Mouse (Mus musculus) left cerebral cortex, adult 9 months (tissue): ENCODE measurements at regions not wholly inside any gene's neighbourhood (a gene's known extent, or its start where the extent isn't known, plus 50 kb on each side); places are given as distances from the start of the nearest gene placed in this dataset.
"Not testable (repeated sequence)": the region's sequence is repeated elsewhere in the genome, so short reads cannot be mapped to it uniquely, and the experiment has no call there.

Experiments used
- DNase-seq, 2 experiments: peaks; one replicate each; pipeline ENCODE4 v3.0.0; 2022; ENCODE audit warnings: low spot score in 2 of 2

DNA sequence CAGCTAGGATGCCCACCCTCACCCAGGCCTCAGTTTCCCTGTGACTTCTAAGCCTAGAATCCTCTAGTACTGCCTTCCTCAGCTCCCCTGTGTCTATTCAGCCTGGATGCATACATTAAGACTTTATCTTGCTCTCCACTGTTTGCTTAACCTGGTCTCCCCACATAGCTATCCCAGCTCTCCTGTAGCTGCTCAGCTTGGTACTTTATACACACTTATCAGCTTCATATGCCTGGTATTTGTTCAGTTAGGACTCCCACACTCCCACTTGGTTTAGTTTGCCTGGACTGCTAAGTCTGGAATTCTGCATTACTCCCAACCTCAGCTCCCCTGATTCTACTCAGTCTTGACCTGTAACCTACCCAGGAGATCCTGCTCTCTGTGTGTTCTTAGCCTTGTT, 147.7 kb downstream of the Tmem121 start:
- no peak for DNase-seq

DNA sequence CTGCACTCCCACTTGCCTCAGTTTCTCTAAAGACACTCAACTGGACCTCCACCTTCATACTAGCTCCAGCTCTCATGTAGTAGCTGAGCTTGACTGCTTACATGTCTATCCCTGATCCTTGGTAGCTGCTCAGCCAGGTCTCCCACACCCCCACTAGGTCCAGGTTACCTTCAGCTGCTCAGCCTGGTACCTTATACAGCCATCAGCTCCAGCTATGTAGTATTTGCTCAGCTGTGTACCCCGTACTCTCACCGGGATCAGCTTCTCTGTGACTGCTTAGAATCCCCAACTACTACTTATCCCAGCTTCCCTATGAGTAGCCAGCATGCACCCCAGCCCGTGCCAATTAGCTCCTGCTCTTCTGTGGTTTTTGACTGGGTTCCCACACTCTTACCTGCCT, 148.1 kb downstream of the Tmem121 start:
- not testable (repeated sequence) for DNase-seq

DNA sequence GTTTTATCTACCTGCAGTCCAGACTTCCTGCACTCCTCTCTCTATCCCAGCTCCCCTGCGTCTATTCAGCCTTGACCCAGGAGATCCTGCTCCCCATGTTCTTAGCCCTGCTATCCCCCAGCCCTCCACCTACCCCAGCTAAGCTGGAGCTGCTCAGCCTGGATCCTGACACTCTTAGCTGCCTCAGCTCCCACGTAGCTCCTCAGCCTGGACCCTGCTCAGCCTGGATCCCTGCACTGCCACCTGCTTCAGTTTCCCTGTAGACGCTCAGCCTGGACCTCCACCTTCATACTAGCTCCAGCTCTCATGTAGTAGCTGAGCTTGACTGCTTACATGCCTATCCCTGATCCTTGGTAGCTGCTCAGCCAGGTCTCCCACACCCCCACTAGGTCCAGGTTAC, 151.5 kb downstream of the Tmem121 start:
- no peak for DNase-seq

DNA sequence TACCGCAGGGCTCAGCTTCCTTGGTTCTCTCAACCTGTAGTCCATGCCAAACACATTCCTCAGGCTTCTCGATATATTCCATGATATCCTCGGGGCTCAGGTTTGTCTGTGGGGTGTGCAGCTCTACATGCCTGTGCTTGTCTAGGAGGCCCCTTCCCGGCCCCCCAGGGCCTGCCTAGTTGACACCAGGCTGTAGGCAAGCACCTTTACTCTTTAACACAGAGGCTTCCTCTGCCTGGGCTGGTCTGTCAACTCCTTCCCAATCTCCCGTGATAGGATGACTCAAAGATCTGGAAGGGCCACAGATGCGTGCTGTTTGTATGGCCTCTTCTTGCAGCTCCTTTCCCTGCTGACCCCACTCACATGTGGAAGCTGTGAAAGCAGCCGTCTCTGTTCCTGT, 150.4 kb upstream of the Adam6b start:
- DNase-seq: no peak

DNA sequence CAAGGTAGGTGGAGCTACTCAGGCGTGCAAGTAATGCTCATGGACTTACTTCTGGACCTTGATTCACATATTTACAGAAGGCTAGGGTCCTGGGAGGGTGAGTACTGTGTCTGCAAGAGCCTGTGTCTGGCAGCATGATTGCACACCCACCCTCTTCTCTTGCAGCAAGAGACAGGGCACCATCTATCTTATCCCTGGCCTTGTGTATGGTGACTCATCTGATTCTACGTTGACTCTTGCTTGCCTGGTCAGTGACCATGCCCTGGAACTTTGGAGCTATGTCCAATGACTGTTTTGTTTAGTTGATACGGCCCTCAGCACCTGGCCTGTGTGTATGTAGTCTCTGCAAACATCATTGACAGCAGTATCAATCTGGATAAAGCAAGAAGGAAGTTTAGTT, 148.3 kb upstream of the Adam6b start:
- DNase-seq: no peak

DNA sequence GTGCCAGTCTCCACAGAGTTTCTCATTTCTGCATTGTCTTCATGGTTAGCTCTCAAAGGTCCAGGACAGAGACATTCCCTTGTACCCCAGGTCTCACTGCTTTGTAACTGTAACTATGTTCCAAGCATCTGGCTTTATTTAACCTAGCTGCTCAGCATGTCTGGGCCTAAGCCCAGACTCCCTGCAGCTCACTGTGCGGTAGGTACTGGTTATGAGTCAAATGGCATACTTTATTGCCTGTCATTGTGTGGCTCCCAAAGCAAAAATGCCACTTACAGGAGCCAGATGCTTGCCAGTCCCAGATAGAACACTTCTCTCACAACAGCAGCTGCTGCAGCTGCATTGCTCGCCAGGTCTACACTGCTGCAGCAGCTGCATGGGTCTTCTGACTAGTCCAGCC, 134.2 kb upstream of the Adam6b start:
- no peak for DNase-seq

DNA sequence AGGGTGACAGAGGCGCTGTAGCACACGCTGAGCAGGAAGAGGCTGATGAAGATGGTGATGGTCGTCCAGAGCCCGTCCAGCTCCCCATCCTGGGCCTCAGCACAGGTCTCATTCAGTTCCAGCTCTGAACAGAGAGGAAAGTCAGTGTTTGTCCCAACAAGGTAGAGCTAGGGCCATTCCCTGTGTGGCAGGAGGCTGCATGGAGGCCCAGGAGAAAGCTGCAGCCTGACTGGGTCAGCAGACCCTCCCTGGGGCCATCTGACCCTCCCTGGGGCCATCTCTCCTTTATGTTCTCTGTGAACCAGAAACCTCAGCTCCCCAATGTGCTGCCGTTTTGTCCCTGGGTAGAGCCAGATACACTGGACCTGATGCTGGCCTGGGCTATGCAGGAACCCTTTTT, 131.2 kb upstream of the Adam6b start:
- no peak for DNase-seq

DNA sequence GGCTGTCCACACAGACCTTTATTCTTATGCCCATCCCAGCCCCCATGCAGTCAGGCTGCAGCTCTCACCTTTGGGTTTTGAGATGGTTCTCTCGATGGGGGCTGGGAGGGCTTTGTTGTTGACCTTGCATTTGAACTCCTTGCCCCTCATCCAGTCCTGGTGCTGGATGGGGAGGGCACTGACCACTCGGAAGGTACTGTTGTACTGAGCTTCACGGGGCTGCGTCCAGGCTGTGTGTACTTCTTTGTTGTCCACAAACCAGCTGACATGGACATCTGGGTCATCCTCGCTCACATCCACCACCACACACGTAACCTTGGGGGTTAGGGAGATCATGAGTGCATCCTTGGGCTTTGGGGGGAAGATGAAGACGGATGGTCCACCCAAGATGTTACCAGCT, 129.3 kb upstream of the Adam6b start:
- DNase-seq: no peak

DNA sequence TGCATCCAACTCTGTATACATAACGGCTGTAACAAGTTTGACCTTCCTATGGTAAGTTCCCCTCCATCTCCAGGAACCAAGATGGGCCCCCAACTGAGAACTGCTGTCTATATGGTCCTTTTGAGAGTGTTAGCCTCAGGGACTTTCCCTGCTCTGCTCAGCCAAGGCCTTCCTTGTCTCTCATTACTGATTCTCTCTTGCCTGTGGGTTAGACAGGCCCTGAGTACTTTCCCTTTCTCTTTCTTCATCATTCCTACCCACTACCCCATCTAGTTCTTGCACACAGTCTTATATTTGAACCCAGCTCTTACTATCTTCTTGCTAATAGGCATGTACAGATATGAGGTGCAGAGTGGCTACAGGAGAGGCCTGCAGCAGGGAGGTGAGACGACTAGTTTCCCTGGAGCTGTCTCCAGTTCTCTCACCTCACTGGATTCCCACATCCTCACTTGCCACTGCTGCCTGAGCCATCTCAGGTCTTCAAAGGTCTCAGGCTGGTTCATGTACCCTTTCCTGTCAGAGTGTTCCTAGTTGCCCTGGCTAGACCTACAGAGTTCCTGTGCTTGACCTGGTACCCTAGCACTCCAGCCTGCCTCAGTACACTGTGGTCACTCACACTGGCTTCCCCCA, 126.8 kb upstream of the Adam6b start:
- DNase-seq: no peak

DNA sequence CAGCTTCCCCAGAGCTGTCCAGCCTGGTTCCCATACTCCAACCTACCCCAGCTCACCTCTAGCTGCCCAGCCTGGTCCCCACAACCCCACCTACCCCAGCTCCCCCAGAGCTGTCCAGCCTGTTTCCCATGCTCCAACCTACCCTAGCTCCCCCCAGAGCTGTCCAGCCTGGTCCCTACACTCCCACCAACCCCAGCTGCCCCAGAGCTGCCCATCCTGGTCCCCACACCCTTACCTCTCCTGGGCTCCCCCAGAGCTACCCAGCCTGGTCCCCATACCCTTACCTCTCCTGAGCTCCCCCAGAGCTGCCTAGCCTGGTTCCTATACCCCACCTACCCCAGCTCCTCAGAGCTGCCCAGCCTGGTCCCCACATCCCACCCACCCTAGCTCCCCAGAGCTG, 125.3 kb upstream of the Adam6b start:
- DNase-seq: no peak

DNA sequence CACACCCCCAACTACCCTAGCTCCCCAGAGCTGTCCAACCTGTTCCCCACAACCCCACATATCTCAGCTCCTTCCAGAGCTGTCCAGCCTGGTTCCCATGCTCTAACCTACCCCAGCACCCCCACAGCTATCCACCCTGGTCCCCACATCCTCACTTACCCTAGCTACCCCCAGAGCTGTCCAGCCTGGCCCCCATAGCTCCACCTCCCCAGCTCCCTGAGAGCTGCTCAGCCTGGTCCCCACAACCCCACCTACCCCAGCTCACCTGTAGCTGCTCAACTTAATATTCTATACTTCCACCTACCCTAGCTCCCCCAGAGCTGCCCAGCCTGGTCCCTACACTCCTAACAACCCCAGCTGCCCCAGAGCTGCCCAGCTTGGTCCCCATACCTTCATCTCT, 124.9 kb upstream of the Adam6b start:
- no peak for DNase-seq

DNA sequence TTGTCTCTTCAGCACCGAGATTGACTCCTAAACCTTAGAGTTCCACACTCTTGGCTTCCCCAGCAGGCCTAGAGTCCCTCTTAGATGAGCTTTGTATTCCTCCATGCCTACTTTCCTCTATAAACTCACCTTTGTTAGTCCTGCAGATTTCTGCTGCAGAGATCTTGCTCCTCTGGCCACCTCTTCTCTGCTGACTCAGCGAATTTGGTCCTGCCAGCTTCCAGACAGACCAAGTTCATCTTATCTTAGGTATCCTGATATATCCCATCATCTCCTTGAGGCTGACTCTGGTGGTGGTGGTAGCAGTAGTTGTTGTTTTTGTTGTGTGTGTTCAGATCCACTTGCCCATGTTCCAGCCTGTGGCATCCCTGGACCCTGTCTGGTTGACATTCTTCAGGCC, 123.5 kb upstream of the Adam6b start:
- no peak for DNase-seq

DNA sequence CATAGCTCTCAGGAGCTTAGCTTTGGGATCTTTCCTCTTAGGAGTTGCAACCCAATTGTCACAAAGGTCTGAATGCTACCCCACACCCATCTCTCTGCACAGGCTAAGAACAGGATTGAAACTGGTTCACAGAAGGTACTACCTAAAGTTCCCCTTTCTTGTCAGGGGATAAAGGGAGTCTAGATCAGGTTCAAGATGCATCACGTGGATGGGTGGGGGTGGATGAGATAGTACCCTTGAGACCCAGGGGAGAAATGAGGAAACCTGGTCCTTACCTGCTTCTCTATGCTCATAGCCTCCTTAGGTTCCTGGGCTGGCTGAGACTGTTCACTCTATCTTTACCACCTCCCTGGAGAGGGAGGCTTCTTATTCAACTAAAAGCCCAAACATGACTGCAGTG, 122.9 kb upstream of the Adam6b start:
- DNase-seq: no peak

DNA sequence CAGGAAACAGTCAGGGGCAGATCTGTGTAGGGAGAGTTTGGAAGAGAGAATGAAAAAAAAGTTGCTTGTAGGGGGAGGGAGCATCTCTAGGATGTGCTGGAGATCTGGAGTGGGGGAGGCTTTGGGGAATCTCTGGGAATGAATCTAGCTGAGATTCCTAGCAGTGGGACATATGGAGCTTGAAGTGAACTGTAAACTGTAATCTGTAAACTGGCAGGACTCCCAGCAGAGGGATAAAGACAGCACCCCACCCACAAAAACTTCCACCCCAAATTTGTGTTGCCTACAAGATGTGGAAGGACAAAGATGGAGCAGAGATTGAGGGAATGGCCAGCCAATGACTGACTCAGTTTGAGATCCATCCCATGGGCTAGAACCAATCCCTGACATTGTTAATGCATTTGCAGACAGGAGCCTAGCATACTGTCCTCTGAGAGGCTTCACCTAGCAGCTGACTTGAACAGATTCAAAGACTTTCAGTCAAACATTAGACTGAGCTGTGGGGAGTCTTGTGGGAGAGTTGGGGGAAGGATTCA, 87.7 kb upstream of the Adam6b start:
- DNase-seq: peak; percentile 65 to 75

DNA sequence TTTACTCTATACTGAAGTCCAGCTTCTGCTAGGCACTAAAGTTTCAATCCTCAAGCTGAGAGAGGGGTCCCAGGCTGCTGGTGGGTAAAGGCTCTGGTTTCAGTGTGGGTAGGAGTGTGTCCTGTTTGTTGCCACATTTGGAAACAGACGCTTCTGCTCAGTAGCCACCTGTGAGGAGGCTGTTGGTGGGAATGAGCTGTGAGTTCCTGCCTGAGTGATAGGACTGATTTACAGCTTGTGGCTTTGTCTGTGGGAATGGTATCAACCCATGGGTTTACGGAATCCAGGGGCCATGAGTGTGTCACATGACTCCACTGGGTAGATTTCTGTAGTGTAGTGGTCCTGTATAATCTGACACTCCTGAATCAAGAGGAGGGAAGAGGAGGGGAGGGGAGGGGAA, 86.5 kb upstream of the Adam6b start:
- no peak for DNase-seq

DNA sequence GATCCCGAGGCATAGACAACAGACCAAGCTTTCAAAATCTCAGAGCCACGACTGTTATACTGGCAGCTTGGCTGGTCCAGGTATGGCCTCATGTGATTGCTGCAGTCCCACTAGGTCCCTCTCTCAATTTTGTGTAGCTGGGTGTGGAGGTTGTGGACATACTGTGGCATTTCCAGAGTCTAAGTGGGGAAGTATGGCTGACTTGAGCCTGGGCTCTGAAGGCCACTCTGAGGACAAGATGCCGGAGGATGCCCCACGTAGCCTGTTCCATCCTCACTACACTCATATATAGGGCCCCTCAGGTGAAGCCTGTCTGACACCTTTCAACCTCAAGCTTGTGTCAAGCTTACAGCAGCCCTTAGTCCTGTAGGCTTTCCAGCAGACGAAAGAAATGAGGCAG, 78.2 kb upstream of the Adam6b start:
- no peak for DNase-seq

DNA sequence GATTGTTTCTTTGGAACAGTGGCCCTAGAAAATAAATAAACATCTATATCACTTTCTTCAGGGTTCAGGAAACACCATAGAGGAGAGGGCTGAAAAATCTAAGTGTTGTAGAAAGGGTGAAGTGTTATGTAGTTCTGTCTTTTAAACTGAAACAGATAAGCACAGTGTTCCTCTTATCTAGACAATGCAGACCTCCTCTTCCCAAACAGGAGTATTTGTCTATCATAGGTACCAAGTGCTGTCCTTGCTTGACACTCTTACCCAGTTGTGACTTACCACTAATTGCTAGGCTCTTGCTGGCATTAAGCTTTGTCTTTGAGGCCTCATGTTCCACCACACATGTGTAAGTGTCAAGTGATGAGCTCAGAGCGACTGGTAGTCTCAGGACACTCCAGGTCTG, 75.3 kb upstream of the Adam6b start:
- DNase-seq: no peak

DNA sequence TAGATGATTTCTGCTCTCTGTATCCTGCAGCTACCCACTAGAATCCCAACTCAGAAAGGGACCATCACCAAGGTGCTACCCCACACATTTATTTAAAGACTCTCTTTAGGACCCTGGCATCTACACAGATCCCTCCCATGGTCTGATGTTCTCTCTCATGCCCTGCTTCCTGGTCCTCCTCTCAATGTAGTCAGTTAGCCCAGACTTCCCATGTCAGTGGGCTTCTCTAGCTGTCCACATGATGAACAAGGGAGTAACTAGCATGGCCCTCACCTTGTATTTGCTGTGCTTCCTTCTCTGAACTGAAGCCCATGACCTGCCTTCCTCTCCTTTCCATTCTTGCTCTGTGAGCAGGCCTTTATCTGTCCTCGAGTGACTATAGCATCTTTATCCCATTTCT, 71.8 kb upstream of the Adam6b start:
- no peak for DNase-seq

DNA sequence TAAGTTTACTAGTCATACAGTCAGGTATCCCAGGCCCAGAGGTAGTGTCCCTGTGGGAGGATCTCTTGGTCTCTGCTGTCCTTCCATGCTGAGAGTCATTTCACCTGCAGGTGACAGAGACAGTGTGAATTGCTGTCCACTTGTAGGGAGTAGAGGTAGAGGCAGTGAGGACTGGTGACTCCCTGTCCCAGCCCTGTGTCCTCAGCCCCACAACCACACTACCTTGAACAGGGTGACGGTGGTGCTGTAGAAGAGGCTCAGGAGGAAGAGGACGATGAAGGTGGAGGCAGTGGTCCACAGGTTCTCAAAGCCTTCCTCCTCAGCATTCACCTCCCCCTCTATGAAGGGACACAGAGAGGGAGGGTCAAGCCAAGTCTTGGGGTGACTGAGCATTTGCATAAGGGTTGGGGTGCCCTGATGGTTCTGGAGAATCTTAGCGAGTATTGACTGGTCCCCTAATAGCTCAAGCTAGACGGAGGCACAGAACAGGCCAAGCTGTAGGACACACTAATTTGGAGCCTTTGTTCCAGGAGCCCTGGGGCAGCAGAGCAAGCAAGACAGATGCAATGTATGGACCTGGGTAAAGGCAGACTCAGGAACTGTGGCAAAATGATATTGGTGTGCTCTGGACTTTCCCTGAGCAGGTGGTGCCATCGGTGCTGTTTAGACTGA, 70.4 kb upstream of the Adam6b start:
- DNase-seq: no peak

DNA sequence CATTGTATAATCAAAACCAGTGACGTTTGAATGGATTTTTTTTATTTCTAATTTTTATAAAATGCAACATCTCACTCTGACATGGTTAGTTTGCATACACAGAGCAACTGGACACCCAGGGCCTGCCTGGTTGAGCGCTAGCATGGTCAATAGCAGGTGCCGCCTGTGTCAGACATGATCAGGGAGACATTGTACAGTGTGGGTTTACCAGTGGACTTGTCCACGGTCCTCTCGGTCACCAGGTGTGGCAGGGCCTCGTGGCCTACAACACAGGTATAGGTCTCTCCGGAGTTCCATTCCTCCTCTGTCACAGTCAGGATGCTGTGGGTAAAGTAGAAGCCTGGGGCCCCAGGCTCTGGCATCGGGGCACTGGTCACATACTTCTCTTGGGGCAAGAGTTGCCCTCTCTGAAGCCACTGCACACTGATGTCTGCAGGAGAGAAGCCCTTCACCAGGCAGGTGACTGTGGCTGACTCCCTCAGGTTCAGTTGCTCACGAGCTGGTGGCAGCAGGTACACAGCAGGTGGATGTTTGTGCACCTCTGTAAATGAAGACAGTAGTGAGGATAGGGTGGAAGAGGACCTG, 68.5 kb upstream of the Adam6b start:
- DNase-seq: no peak

DNA sequence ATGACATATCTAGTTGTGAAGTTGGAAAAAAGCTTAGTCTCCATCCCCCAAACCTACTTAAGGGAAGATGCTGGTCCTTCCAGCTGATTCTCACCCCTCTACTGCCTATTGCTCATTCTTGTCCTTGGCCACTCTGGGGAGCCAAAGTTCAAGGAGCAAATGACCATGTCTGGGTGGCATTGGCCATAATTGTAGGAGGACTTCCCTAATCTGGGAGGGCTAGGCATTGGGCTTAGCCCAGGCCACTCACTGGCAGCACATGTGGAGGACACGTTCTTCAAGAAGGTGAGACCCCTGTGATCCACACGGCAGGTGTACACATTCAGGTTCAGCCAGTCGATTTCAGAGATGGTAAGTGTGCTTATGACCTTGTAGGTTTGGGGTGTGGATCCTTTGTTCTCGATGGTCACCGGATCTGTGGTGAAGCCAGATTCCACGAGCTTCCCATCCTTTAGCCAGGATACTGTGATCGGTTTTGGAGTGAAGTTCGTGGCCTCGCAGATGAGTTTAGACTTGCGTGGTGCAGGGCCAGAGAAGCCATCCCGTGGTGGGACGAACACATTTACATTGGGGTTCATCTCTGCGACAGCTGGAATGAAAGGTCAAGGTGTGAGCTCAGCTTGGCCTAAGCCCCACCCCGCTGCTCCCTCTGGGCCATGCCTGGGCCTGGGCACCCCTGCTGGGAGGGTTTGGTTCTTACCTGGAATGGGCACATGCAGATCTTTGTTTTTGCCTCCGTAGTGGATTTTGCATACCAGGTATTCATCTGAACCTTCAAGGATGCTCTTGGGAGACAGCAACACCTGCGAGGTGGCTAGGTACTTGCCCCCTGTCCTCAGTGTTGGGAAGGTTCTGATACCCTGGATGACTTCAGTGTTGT, 67.4 kb upstream of the Adam6b start:
- no peak for DNase-seq

DNA sequence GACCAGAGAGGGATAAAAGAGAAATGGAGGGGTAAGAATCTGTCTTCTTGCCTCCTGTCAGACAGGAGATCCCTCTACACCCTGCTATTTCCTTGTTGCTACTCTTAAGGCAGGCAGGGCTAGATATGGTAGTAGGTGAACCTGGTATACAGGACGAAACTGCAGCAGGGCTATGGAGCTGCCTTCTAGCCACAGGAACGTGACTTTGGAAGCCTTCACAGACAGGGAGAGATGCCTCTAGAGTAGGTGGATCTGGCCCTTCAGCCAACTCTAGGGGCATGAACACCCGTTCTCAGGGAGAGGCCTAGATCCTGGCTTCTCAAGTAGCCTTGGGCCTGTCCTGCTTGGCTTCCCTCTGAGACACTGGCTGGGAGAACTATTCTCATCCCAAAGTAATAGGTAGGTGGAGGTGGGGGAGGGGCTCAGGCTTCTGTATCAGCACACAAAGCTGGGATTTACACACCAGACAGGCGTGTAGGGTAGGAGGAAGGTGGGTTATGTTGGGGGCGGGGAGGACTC, 66.5 kb upstream of the Adam6b start:
- no peak for DNase-seq
